Mouse (Mus musculus) megakaryocyte, embryonic 14.5 days (primary cell): Measurements from ENCODE around the gene Tmem120b. TPM values are rescaled to one million over a fixed set of nuclear protein-coding genes. Genes with fewer than 3 reads are reported as not detected.

Source experiments
- H3K27me3 ChIP-seq: replicated peaks from 2 replicates; pipeline ENCODE3; 2012; ENCODE audit warnings: inconsistent platforms
- H3K36me3 ChIP-seq: replicated peaks from 2 replicates; pipeline ENCODE3; 2012; ENCODE audit warnings: low read length, inconsistent platforms, mixed read lengths
- H3K4me1 ChIP-seq: 2 replicates; pipeline ENCODE4 v1.6.1; 2012; ENCODE audit warnings: inconsistent platforms
- H3K4me3 ChIP-seq: replicated peaks from 2 replicates; pipeline ENCODE3; 2012; ENCODE audit warnings: moderate library complexity, mild to moderate bottlenecking, inconsistent platforms
- H3K9me3 ChIP-seq: 2 replicates; pipeline ENCODE4 v1.6.1; 2012; ENCODE audit warnings: inconsistent platforms
- FLI1 ChIP-seq: IDR thresholded peaks from 2 replicates; pipeline ENCODE4 v1.6.1; 2012; ENCODE audit warnings: low read length, inconsistent platforms, mixed read lengths
- GATA1 ChIP-seq: IDR thresholded peaks from 3 replicates; pipeline ENCODE4 v1.6.1; 2012; ENCODE audit warnings: mixed read lengths, low read length, inconsistent platforms, borderline replicate concordance
- polyA plus RNA-seq: library from polyadenylated mRNA; stranded (reverse); fragments of >175 nt; gene quantifications from 2 replicates; pipeline ENCODE4 v1.2.3, GENCODE M21; 2012; ENCODE audit warnings: low replicate concordance; ENCODE audit not compliant: insufficient read depth

Tmem120b gene
- polyA plus RNA-seq, 1 experiment: 6.9 TPM

DNA sequence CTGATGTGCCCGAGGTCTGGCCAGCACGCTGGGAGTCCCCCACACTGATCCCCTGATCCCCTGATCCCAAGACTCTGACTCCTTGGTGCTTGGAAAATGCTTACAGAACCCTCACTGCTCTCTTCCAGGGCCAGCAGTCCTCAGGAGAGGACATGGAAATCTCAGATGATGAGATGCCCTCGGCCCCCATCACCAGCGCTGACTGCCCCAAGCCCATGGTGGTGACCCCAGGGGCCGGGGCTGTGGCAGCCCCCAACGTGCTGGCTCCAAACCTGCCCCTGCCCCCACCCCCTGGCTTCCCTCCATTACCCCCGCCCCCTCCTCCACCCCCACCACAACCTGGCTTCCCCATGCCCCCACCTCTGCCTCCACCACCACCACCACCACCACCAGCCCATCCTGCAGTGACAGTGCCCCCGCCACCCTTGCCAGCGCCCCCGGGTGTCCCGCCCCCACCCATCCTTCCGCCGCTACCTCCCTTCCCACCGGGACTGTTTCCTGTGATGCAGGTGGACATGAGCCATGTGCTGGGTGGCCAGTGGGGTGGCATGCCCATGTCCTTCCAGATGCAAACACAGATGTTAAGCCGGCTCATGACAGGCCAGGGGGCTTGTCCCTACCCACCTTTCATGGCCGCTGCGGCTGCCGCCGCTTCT is 83.6 kb downstream of the Tmem120b start:
- TF ChIP-seq GATA1: no peak
- no peak for TF ChIP-seq FLI1
- peak overlapping the region; percentile 18 for H3K4me3 ChIP-seq
- H3K9me3 ChIP-seq: no peaks in the 10 kb centered on the region
- peaks cover 95% of the 10 kb centered on the region for H3K36me3 ChIP-seq
- peaks cover 69% of the 10 kb centered on the region for H3K4me1 ChIP-seq
- no peaks in the 10 kb centered on the region for H3K27me3 ChIP-seq

DNA sequence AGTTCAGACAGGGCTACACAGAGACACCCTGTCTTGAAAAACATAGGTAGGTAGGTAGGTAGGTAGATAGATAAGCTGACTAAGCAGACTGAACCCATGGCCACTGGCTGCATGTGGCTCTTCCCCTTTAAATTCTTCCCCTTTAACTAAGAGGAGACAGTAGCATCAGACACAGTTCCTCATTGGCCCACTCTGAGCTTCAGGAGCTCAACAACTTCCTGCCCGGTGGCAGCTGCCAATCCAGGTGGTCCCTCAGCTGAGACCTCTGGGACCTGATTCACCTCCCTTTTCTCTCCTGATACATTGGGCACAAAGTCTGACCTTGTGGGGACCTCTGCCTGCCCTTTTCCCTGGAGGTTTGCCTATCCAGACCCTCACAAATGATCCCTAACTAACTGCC is 84.7 kb downstream of the Tmem120b start:
- no peak for TF ChIP-seq GATA1
- no peak for TF ChIP-seq FLI1
- H3K36me3 ChIP-seq: peaks cover 95% of the 10 kb centered on the region
- no peaks in the 10 kb centered on the region for H3K27me3 ChIP-seq
- no peaks in the 10 kb centered on the region for H3K9me3 ChIP-seq
- peaks cover 68% of the 10 kb centered on the region for H3K4me1 ChIP-seq
- no peak overlapping the region for H3K4me3 ChIP-seq

DNA sequence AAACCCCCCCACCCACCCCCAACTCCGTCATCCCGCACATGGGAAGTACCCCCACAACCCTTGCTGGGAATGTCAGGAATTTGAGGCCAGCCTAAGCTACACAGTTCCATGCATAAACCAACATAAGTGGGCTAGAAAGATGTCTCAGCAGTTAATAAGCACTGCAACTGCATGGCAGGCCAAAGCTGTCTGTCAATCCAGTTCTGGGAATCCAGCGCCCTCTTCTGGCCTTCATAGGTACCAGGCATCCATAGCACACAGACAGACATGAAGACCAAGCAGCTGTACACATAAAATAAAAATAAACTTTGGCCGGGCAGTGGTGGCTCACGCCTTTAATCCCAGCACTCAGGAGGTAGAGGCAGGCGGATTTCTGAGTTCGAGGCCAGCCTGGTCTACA is 87.2 kb downstream of the Tmem120b start:
- Histone ChIP-seq H3K9me3 (no peaks in the 10 kb centered on the region), H3K4me3 (no peak overlapping the region), H3K4me1 (peaks cover 47% of the 10 kb centered on the region), H3K36me3 (peaks cover 97% of the 10 kb centered on the region), H3K27me3 (no peaks in the 10 kb centered on the region)
- TF ChIP-seq GATA1: no peak

DNA sequence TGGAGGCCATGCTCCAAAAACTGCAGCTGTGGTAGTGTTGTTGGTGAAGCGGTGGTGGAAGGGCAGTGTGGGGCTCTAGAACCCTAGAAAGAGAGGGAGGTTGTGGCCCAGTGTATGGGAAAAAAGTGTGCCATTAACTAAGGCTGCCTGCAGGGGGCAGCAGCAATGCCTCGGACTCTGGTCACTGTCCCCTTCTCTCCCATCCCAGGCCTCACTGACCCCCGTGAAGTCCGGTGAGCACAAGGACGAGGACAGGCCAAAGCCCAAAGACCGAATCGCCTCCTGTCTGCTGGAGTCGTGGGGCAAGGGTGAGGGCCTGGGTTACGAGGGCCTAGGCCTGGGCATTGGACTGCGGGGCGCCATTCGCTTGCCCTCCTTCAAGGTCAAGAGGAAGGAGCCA is 88.5 kb downstream of the Tmem120b start:
- H3K4me1 ChIP-seq: peaks cover 45% of the 10 kb centered on the region
- H3K4me3 ChIP-seq: no peak overlapping the region
- H3K27me3 ChIP-seq: no peaks in the 10 kb centered on the region
- no peaks in the 10 kb centered on the region for H3K9me3 ChIP-seq
- TF ChIP-seq GATA1 (no peak), FLI1 (no peak)
- H3K36me3 ChIP-seq: peaks cover 97% of the 10 kb centered on the region

DNA sequence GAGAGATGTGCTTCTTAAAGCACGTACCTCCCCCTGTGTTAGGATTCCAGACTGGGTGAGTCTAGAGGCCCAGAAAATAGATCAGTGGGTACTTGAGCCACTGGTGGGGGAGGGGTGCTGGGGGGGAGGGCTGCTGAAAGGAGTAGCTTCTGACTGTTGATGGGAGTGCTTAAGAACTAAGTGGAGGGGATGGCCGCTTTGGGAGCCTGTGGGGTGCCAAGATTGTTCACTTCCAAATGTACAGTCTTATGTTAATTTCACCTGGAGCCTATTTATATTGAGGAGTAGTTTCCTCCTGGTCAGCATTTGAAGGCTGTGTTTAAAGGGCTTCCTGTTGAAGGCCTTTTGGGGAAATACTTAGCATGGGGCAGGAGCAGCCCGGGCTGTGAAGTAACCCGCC is 89.8 kb downstream of the Tmem120b start:
- Histone ChIP-seq H3K36me3 (peaks cover 97% of the 10 kb centered on the region), H3K9me3 (no peaks in the 10 kb centered on the region), H3K27me3 (no peaks in the 10 kb centered on the region), H3K4me3 (no peak overlapping the region), H3K4me1 (peaks cover 38% of the 10 kb centered on the region)
- TF ChIP-seq GATA1 (no peak), FLI1 (no peak)

DNA sequence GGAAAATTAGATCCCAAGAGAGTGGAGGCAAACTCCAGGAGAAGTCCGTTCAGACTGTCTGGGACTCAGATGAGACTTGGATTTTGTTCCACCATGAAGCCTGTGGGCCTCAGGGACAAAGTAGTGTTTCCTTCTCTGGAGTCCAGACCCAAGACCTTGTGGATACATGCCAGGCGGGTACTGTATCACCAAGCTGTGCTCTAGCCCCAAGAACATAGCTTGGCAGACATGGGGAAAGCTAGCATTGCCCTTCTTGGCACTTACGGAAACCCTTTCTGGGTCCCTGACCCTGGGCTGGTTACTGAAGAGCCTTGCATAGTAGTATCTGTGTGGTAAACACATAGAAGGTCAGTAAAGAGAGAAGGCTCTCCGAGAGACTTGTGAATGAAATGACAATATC is 91.2 kb downstream of the Tmem120b start:
- H3K27me3 ChIP-seq: no peaks in the 10 kb centered on the region
- TF ChIP-seq FLI1 (no peak), GATA1 (no peak)
- peaks cover 97% of the 10 kb centered on the region for H3K36me3 ChIP-seq

DNA sequence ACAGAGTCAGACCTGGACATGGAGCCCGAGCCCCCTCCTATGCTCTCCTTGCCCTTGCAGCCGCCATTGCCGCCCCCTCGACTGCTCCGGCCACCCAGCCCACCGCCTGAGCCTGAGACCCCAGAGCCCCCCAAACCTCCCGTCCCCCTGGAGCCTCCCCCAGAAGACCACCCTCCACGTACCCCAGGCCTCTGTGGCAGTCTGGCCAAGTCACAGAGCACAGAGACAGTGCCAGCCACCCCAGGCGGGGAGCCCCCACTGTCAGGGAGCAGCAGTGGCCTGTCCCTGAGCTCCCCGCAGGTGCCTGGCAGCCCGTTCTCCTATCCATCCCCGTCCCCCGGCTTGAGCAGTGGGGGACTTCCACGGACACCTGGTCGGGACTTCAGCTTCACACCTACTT is 91.7 kb downstream of the Tmem120b start:
- H3K36me3 ChIP-seq: peaks cover 96% of the 10 kb centered on the region
- H3K4me1 ChIP-seq: peaks cover 32% of the 10 kb centered on the region
- H3K4me3 ChIP-seq: no peak overlapping the region
- H3K27me3 ChIP-seq: no peaks in the 10 kb centered on the region
- H3K9me3 ChIP-seq: no peaks in the 10 kb centered on the region
- TF ChIP-seq FLI1 (no peak), GATA1 (no peak)

More for the DNA sequence above, 91.2 kb downstream of the Tmem120b start:
- Histone ChIP-seq H3K4me3 (no peak overlapping the region), H3K9me3 (no peaks in the 10 kb centered on the region), H3K4me1 (peaks cover 34% of the 10 kb centered on the region)

DNA sequence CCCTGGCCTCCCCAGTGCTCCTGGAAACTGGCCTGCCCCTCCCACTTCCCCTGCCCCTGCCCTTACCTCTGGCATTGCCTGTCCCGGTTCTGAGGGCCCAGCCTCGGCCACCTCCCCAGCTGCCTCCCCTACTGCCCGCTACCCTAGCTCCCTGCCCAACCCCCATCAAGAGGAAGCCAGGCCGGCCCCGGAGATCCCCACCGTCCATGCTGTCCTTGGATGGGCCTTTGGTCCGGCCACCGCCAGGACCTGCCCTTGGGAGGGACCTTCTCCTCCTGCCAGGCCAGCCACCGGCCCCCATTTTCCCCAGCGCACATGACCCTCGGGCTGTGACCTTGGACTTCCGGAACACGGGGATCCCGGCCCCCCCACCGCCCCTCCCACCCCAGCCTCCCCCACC is 92.1 kb downstream of the Tmem120b start:
- peaks cover 93% of the 10 kb centered on the region for H3K36me3 ChIP-seq
- no peak overlapping the region for H3K4me3 ChIP-seq
- TF ChIP-seq FLI1 (no peak), GATA1 (no peak)
- peaks cover 32% of the 10 kb centered on the region for H3K4me1 ChIP-seq
- H3K27me3 ChIP-seq: no peaks in the 10 kb centered on the region
- no peaks in the 10 kb centered on the region for H3K9me3 ChIP-seq

DNA sequence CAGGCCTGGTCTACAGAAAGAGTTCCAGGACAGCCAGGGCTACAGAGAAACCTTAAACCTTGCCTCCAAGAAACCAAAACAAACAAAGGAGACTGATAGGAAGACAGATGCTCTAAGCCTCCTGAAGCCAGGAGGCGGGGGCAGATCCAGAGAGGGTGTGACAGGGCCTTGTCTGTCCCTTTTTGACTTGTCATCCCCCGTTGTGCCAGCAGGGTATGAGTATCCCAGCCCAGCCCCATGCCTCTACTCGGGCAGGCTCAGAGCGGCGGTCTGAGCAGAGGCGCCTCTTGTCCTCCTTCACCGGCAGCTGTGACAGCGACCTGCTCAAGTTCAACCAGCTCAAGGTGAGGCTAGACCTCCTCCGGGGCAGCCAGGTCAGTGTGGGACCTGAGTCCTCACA is 94.7 kb downstream of the Tmem120b start:
- Histone ChIP-seq H3K27me3 (no peaks in the 10 kb centered on the region), H3K4me3 (no peak overlapping the region), H3K9me3 (no peaks in the 10 kb centered on the region), H3K4me1 (peaks cover 20% of the 10 kb centered on the region), H3K36me3 (peaks cover 92% of the 10 kb centered on the region)
- TF ChIP-seq GATA1: no peak
- TF ChIP-seq FLI1: no peak

DNA sequence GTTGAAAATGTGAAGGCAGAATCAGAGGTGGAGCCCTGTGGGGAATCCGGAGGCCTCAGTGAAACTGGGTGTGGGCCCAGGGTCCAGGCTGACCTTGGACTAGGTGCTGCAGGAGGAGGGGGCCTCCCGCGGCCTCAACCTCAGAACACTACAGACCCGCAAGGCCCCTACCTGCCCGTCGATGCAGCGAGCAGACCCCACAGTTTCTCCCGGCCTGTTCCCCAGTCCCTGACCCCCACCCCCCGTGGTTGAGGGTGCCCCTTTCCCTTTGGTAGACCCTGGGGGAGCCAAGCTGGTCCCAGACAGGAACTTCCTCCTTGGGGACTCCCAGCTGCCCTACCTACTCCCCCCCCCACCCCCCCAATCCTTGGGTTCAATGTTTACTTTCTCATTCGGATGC is 98.2 kb downstream of the Tmem120b start:
- no peaks in the 10 kb centered on the region for H3K27me3 ChIP-seq
- no peaks in the 10 kb centered on the region for H3K9me3 ChIP-seq
- no peak overlapping the region for H3K4me3 ChIP-seq
- peaks cover 17% of the 10 kb centered on the region for H3K4me1 ChIP-seq
- peaks cover 68% of the 10 kb centered on the region for H3K36me3 ChIP-seq
- no peak for TF ChIP-seq FLI1
- TF ChIP-seq GATA1: no peak

Other genes with a start within 250 kb of the Tmem120b start
- 41.2 and 69.4 TPM in 2 replicates for gene Anapc5, start 247.1 kb upstream of the Tmem120b start, polyA plus RNA-seq
- 8.3 TPM in 1 of 2 replicates, not detected in the other for gene Rnf34, start 218.4 kb upstream of the Tmem120b start, polyA plus RNA-seq
- gene Kdm2b, start 78.6 kb upstream of the Tmem120b start, polyA plus RNA-seq: 19.1 and 24.4 TPM in 2 replicates
- gene Orai1, start 53.3 kb upstream of the Tmem120b start, polyA plus RNA-seq: 111 and 131 TPM in 2 replicates
- not detected in 2 replicates for gene Morn3, start 21.4 kb upstream of the Tmem120b start, polyA plus RNA-seq
- 21.3 and 61.2 TPM in 2 replicates for gene Rhof, start 64.3 kb downstream of the Tmem120b start, polyA plus RNA-seq
- 20.8 and 52.6 TPM in 2 replicates for gene Setd1b, start 73.8 kb downstream of the Tmem120b start, polyA plus RNA-seq
- gene Psmd9, start 101.0 kb downstream of the Tmem120b start, polyA plus RNA-seq: 86.5 and 87.0 TPM in 2 replicates
- gene Hpd, start 114.3 kb downstream of the Tmem120b start, polyA plus RNA-seq: not detected in 2 replicates
- 0.08 TPM in 1 of 2 replicates, not detected in the other for gene Wdr66, start 183.7 kb downstream of the Tmem120b start, polyA plus RNA-seq